Mouse (Mus musculus) bone marrow, adult 2 months (tissue): Measurements from ENCODE around the gene Slit3.

Experiments
- CTCF ChIP-seq: fragments of 200-500 bp; IDR thresholded peaks from 2 replicates; pipeline ENCODE4 v1.5.1; 2011; ENCODE audit warnings: low read length, control low read depth; ENCODE audit not compliant: control insufficient read depth, insufficient read depth
- POLR2A ChIP-seq: fragments of 200-500 bp; IDR thresholded peaks from 2 replicates; pipeline ENCODE4 v1.6.1; 2011; ENCODE audit warnings: low read depth, mild to moderate bottlenecking, control low read depth, low read length, borderline replicate concordance; ENCODE audit not compliant: control insufficient read depth

GRCm38 (mm10) chr11:35317775-35318432 lies 196.9 kb downstream of the Slit3 start:
- TF ChIP-seq POLR2A (no peak), CTCF (no peak)
